In genomic region chr5:102547786-102548185, GRCm38 (mm10) we compare ENCODE assay signal across 28 mouse cellular contexts.
"Had no signal": no experiment of that assay in that cellular context is flagged by ENCODE, and none has a peak within 500 bp of the region (broad histone marks: within the 10 kb centered on the region; RNA-seq: fewer than 3 reads in every experiment).

No protein-coding gene starts in this region.

- H3K27me3 ChIP-seq: heart, embryonic 13.5 days; heart, embryonic 15.5 days; hindbrain, embryonic 13.5 days; hindbrain, embryonic 15.5 days; kidney, embryonic 15.5 days; limb, embryonic 12.5 days; liver, embryonic 13.5 days; liver, embryonic 15.5 days had no signal

- H3K4me2 ChIP-seq: heart, embryonic 11.5 days; heart, embryonic 13.5 days; heart, embryonic 15.5 days; hindbrain, embryonic 13.5 days; hindbrain, embryonic 15.5 days; kidney, embryonic 15.5 days; limb, embryonic 12.5 days; liver, embryonic 11.5 days; liver, embryonic 13.5 days; liver, embryonic 15.5 days had no signal

- H3K4me1 ChIP-seq: heart, embryonic 13.5 days; heart, embryonic 15.5 days; hindbrain, embryonic 13.5 days; hindbrain, embryonic 15.5 days; liver, embryonic 13.5 days; liver, embryonic 15.5 days had no signal

- H3K27ac ChIP-seq: heart, adult 2 months; heart, embryonic 13.5 days; heart, embryonic 15.5 days; hindbrain, embryonic 13.5 days; hindbrain, embryonic 15.5 days; hindbrain, postnatal 0 days; kidney, embryonic 15.5 days; kidney, postnatal 0 days; limb, embryonic 10.5 days; limb, embryonic 12.5 days; liver, embryonic 13.5 days; liver, embryonic 15.5 days had no signal

- ATAC-seq: hindbrain, postnatal 0 days; intestine, embryonic 16.5 days had no signal

- H3K9me3 ChIP-seq: heart, embryonic 13.5 days; heart, embryonic 15.5 days; hindbrain, embryonic 13.5 days; hindbrain, embryonic 15.5 days; kidney, embryonic 15.5 days; limb, embryonic 10.5 days; limb, embryonic 12.5 days; liver, embryonic 13.5 days; liver, embryonic 15.5 days had no signal

- H3K9ac ChIP-seq: heart, embryonic 13.5 days; heart, embryonic 15.5 days; hindbrain, embryonic 13.5 days; hindbrain, embryonic 15.5 days; kidney, embryonic 15.5 days; limb, embryonic 12.5 days; liver, embryonic 13.5 days; liver, embryonic 15.5 days had no signal

- H3K36me3 ChIP-seq: heart, embryonic 13.5 days; heart, embryonic 15.5 days; hindbrain, embryonic 13.5 days; hindbrain, embryonic 15.5 days; kidney, embryonic 15.5 days; limb, embryonic 10.5 days; limb, embryonic 12.5 days; liver, embryonic 13.5 days; liver, embryonic 15.5 days had no signal

- H3K4me3 ChIP-seq: heart, adult 2 months; heart, embryonic 13.5 days; heart, embryonic 15.5 days; hindbrain, embryonic 13.5 days; hindbrain, embryonic 15.5 days; kidney, embryonic 15.5 days; limb, embryonic 10.5 days; limb, embryonic 12.5 days; liver, embryonic 13.5 days; liver, embryonic 15.5 days had no signal

- DNase-seq: gastrocnemius, postnatal 14 days; gastrocnemius, postnatal 36 days; heart, adult 11 months; heart, adult 2 months; heart, postnatal 14 days; heart, postnatal 36 days; kidney, adult 11 months; kidney, adult 2 months; kidney, adult 9 months; kidney, postnatal 14 days; kidney, postnatal 36 days; layer of hippocampus, adult 9-11 months; layer of hippocampus, postnatal 36 days; liver; liver, embryonic 13.5 days had no signal
